Mouse (Mus musculus) kidney, postnatal 0 days (tissue): Measurements from ENCODE around the gene Tnrc6b. TPM values are rescaled to one million over a fixed set of nuclear protein-coding genes. Genes with fewer than 3 reads are reported as not detected.
A peak's percentile ranks its signal among the peaks of the same experiment; 100 is the strongest.

Experiments
- ATAC-seq: fragments of 200-750 bp; cut with Nextera tagmentation; replicated peaks from 2 replicates; pipeline ENCODE4 v1.8.0; 2017; ENCODE audit warnings: low read depth, moderate number of reproducible peaks, moderate TSS enrichment, moderate library complexity; ENCODE audit not compliant: low FRiP score
- DNase-seq: peaks from one replicate; pipeline ENCODE4 v3.0.0-alpha.2; 2016; ENCODE audit warnings: low spot score
- H3K27ac ChIP-seq: fragments of 300-500 bp; sonication (generic); 2 replicates; pipeline ENCODE4 v1.5.1; 2014; ENCODE audit warnings: mild to moderate bottlenecking
- H3K27me3 ChIP-seq: fragments of 300-500 bp; sonication (generic); 2 replicates; pipeline ENCODE4 v1.6.1; 2014; ENCODE audit warnings: low read length, mixed read lengths; ENCODE audit not compliant: insufficient read depth
- H3K36me3 ChIP-seq: fragments of 300-500 bp; sonication (generic); 2 replicates; pipeline ENCODE4 v1.6.1; 2014; ENCODE audit warnings: low read length, mixed read lengths; ENCODE audit not compliant: insufficient read depth
- H3K4me1 ChIP-seq: fragments of 300-500 bp; sonication (generic); replicated peaks from 2 replicates; pipeline ENCODE4 v1.6.1; 2014; ENCODE audit warnings: antibody characterized with exemption, low read length, mixed read lengths; ENCODE audit not compliant: insufficient read depth
- H3K4me2 ChIP-seq: fragments of 300-500 bp; sonication (generic); 2 replicates; pipeline ENCODE4 v1.6.1; 2014; ENCODE audit warnings: mild to moderate bottlenecking, low read length, moderate library complexity, mixed read lengths
- H3K4me3 ChIP-seq: fragments of 300-500 bp; sonication (generic); replicated peaks from 2 replicates; pipeline ENCODE4 v1.5.1; 2014; ENCODE audit warnings: low read depth, low read length
- H3K9ac ChIP-seq: fragments of 300-500 bp; sonication (generic); 2 replicates; pipeline ENCODE4 v1.6.1; 2014; ENCODE audit warnings: low read depth, low read length
- H3K9me3 ChIP-seq: fragments of 300-500 bp; sonication (generic); replicated peaks from 2 replicates; pipeline ENCODE4 v1.6.1; 2016; ENCODE audit warnings: low read length, inconsistent platforms, mixed read lengths
- CTCF ChIP-seq: IDR thresholded peaks from 2 replicates; pipeline ENCODE4 v1.5.1; 2016; ENCODE audit warnings: antibody characterized with exemption, low read depth, mild to moderate bottlenecking, moderate library complexity
- WGBS: fragments of 180-500 bp; shearing (Covaris S2); extraction: QIAGEN DNeasy Blood & Tissue Kit; methylation state at CpG from one replicate; pipeline ENCODE4 v1.1.7; 2014; 5-methylcytosine and 5-hydroxymethylcytosine counted together
- polyA plus RNA-seq: library from polyadenylated mRNA; unstranded; fragments of >200 nt; fragmentation: Nextera tagmentation; extraction: Ambion mirVana; gene quantifications from 2 replicates; pipeline ENCODE4 v1.2.1, GENCODE M21; 2015

Tnrc6b gene
- polyA plus RNA-seq, 1 experiment from 2014 or later, result 11.2 TPM

GRCm38 (mm10) chr15:80910790-80911531, 199.8 kb downstream of the Tnrc6b start:
- no peaks in the 10 kb centered on the region for H3K9me3 ChIP-seq
- TF ChIP-seq CTCF, result no peak
- no peak overlapping the region for H3K27ac ChIP-seq
- H3K9ac ChIP-seq, result no peak overlapping the region
- ATAC-seq, result no peak
- H3K4me2 ChIP-seq, result no peak overlapping the region
- no peaks in the 10 kb centered on the region for H3K27me3 ChIP-seq
- H3K4me3 ChIP-seq, result no peak overlapping the region
- H3K36me3 ChIP-seq, result peaks cover 39% of the 10 kb centered on the region
- 89% methylated on average over 4 of the region's 4 CpGs for WGBS
- no peaks in the 10 kb centered on the region for H3K4me1 ChIP-seq
- DNase-seq, result no peak

- H3K4me3 ChIP-seq, result no peak overlapping the region
- no peak for DNase-seq
- H3K4me2 ChIP-seq, result no peak overlapping the region
- no peak for TF ChIP-seq CTCF
- ATAC-seq, result no peak
- no peak overlapping the region for H3K27ac ChIP-seq
- peaks cover 38% of the 10 kb centered on the region for H3K36me3 ChIP-seq
- H3K9ac ChIP-seq, result no peak overlapping the region
- H3K9me3 ChIP-seq, result no peaks in the 10 kb centered on the region
- no peaks in the 10 kb centered on the region for H3K4me1 ChIP-seq
- no peaks in the 10 kb centered on the region for H3K27me3 ChIP-seq
- WGBS, result 73% methylated on average over 3 of the region's 3 CpGs
Observed at GRCm38 (mm10) chr15:80912175-80912574, 201.1 kb downstream of the Tnrc6b start.

- Histone ChIP-seq H3K9me3 (no peaks in the 10 kb centered on the region), H3K36me3 (peaks cover 40% of the 10 kb centered on the region), H3K27me3 (no peaks in the 10 kb centered on the region), H3K4me2 (no peak overlapping the region), H3K4me1 (no peaks in the 10 kb centered on the region), H3K27ac (no peak overlapping the region), H3K4me3 (no peak overlapping the region), H3K9ac (no peak overlapping the region)
- no peak for TF ChIP-seq CTCF
- DNase-seq, result no peak
- 97% methylated on average over 1 of the region's 1 CpGs for WGBS
- ATAC-seq, result no peak
Observed at GRCm38 (mm10) chr15:80913803-80914202, 202.7 kb downstream of the Tnrc6b start.

- H3K4me3 ChIP-seq, result no peak overlapping the region
- no peak overlapping the region for H3K4me2 ChIP-seq
- H3K27me3 ChIP-seq, result no peaks in the 10 kb centered on the region
- WGBS, result 68% methylated on average over 2 of the region's 2 CpGs
- 0 out of 2 replicates have a peak overlapping the region, but pooled peaks have one; percentile 25 for H3K27ac ChIP-seq
- no peak for TF ChIP-seq CTCF
- ATAC-seq (no peak), DNase-seq (peak; percentile 11)
- no peaks in the 10 kb centered on the region for H3K9me3 ChIP-seq
- H3K9ac ChIP-seq, result no peak overlapping the region
- H3K36me3 ChIP-seq, result peaks cover 46% of the 10 kb centered on the region
- no peaks in the 10 kb centered on the region for H3K4me1 ChIP-seq
Observed at GRCm38 (mm10) chr15:80915850-80916249, 204.7 kb downstream of the Tnrc6b start.

GRCm38 (mm10) chr15:80916621-80917020, 205.5 kb downstream of the Tnrc6b start:
- H3K9me3 ChIP-seq, result no peaks in the 10 kb centered on the region
- no peak overlapping the region for H3K9ac ChIP-seq
- DNase-seq (no peak), ATAC-seq (no peak)
- H3K27me3 ChIP-seq, result no peaks in the 10 kb centered on the region
- H3K4me2 ChIP-seq, result no peak overlapping the region
- no peak for TF ChIP-seq CTCF
- H3K27ac ChIP-seq, result 0 out of 2 replicates have a peak overlapping the region, but pooled peaks have one; percentile 25
- peaks cover 41% of the 10 kb centered on the region for H3K36me3 ChIP-seq
- no peaks in the 10 kb centered on the region for H3K4me1 ChIP-seq
- H3K4me3 ChIP-seq, result no peak overlapping the region
- 88% methylated on average over 7 of the region's 7 CpGs for WGBS

- no peak overlapping the region for H3K4me2 ChIP-seq
- H3K27ac ChIP-seq, result no peak overlapping the region
- H3K36me3 ChIP-seq, result peaks cover 42% of the 10 kb centered on the region
- TF ChIP-seq CTCF, result no peak
- DNase-seq (no peak), ATAC-seq (no peak)
- WGBS, result 94% methylated on average over 3 of the region's 3 CpGs
- no peaks in the 10 kb centered on the region for H3K27me3 ChIP-seq
- no peaks in the 10 kb centered on the region for H3K9me3 ChIP-seq
- H3K4me1 ChIP-seq, result no peaks in the 10 kb centered on the region
- H3K9ac ChIP-seq, result no peak overlapping the region
- H3K4me3 ChIP-seq, result no peak overlapping the region
Observed at GRCm38 (mm10) chr15:80920346-80920745, 209.2 kb downstream of the Tnrc6b start.

- H3K4me2 ChIP-seq, result no peak overlapping the region
- TF ChIP-seq CTCF, result no peak
- H3K4me3 ChIP-seq, result no peak overlapping the region
- ATAC-seq (no peak), DNase-seq (no peak)
- H3K27ac ChIP-seq, result no peak overlapping the region
- no peak overlapping the region for H3K9ac ChIP-seq
- peaks cover 43% of the 10 kb centered on the region for H3K36me3 ChIP-seq
- no peaks in the 10 kb centered on the region for H3K9me3 ChIP-seq
- WGBS, result 76% methylated on average over 4 of the region's 4 CpGs
- no peaks in the 10 kb centered on the region for H3K4me1 ChIP-seq
- no peaks in the 10 kb centered on the region for H3K27me3 ChIP-seq
Observed at GRCm38 (mm10) chr15:80921781-80922180, 210.7 kb downstream of the Tnrc6b start.
